Mouse (Mus musculus): ENCODE results near the gene 4930595D18Rik.

- TF ChIP-seq EP300 (optimal IDR thresholded peaks at IDR 0.05) = no peak
- no peak for TF ChIP-seq CTCF (IDR thresholded peaks at IDR 0.05; ENCODE audit: low read depth)
Observed at GRCm38 (mm10) chr12:111134791-111135733, 49.2 kb downstream of the 4930595D18Rik start.
